Mouse (Mus musculus) forebrain, embryonic 16.5 days (tissue): Measurements from ENCODE around the gene Col25a1. TPM values are rescaled to one million over a fixed set of nuclear protein-coding genes. Genes with fewer than 3 reads are reported as not detected.

Experiments used
- ATAC-seq: fragments of 200-750 bp; cut with Nextera tagmentation; 2 replicates; pipeline ENCODE4 v1.8.0; 2017; ENCODE audit warnings: mild to moderate bottlenecking, moderate library complexity
- H3K27ac ChIP-seq: fragments of 300-500 bp; sonication (generic); 2 replicates; pipeline ENCODE4 v1.5.1; 2014; ENCODE audit warnings: low read length, control low read depth
- H3K27me3 ChIP-seq: fragments of 300-500 bp; sonication (generic); replicated peaks from 2 replicates; pipeline ENCODE4 v1.6.1; 2014; ENCODE audit warnings: low read length; ENCODE audit not compliant: control insufficient read depth, insufficient read depth
- H3K36me3 ChIP-seq: fragments of 300-500 bp; sonication (generic); 2 replicates; pipeline ENCODE4 v1.6.1; 2014; ENCODE audit not compliant: control insufficient read depth, insufficient read depth
- H3K4me1 ChIP-seq: fragments of 300-500 bp; sonication (generic); replicated peaks from 2 replicates; pipeline ENCODE4 v1.6.1; 2014; ENCODE audit warnings: low read length; ENCODE audit not compliant: control insufficient read depth, insufficient read depth
- H3K4me2 ChIP-seq: fragments of 300-500 bp; sonication (generic); 2 replicates; pipeline ENCODE4 v1.6.1; 2014; ENCODE audit warnings: mild to moderate bottlenecking, low read length, control low read depth
- H3K4me3 ChIP-seq: fragments of 300-500 bp; sonication (generic); replicated peaks from 2 replicates; pipeline ENCODE4 v1.5.1; 2014; ENCODE audit warnings: mild to moderate bottlenecking, low read length, control low read depth
- H3K9ac ChIP-seq: fragments of 300-500 bp; sonication (generic); replicated peaks from 2 replicates; pipeline ENCODE4 v1.6.1; 2014; ENCODE audit warnings: low read depth, low read length, control low read depth
- H3K9me3 ChIP-seq: fragments of 300-500 bp; sonication (generic); 2 replicates; pipeline ENCODE4 v1.6.1; 2016; ENCODE audit warnings: low read length; ENCODE audit not compliant: control insufficient read depth
- WGBS: fragments of 180-500 bp; shearing (Covaris S2); extraction: QIAGEN DNeasy Blood & Tissue Kit; methylation state at CpG from one replicate; pipeline ENCODE4 v1.1.7; 2014; 5-methylcytosine and 5-hydroxymethylcytosine counted together
- polyA plus RNA-seq: library from polyadenylated mRNA; unstranded; fragments of >200 nt; fragmentation: Nextera tagmentation; extraction: Ambion mirVana; gene quantifications from 2 replicates; pipeline ENCODE4 v1.2.1, GENCODE M21; 2015

Gene Col25a1
- polyA plus RNA-seq, 1 experiment from 2014 or later = 6.3 TPM

GRCm38 (mm10) chr3:130646110-130646810 lies 515.0 kb downstream of the Col25a1 start:
- no peak overlapping the region for H3K27ac ChIP-seq
- no peaks in the 10 kb centered on the region for H3K4me1 ChIP-seq
- no peak overlapping the region for H3K4me3 ChIP-seq
- ATAC-seq = no peak
- no peaks in the 10 kb centered on the region for H3K36me3 ChIP-seq
- no peak overlapping the region for H3K9ac ChIP-seq
- H3K9me3 ChIP-seq = no peaks in the 10 kb centered on the region
- no peak overlapping the region for H3K4me2 ChIP-seq
- H3K27me3 ChIP-seq = no peaks in the 10 kb centered on the region
- 50% methylated on average over 11 of the region's 11 CpGs for WGBS

Other genes with a start within 250 kb of the Col25a1 start
- 27.4 and 29.1 TPM in 2 replicates for gene Casp6, start 230.1 kb upstream of the Col25a1 start, polyA plus RNA-seq
- 4.7 and 7.4 TPM in 2 replicates for gene Mcub, start 161.3 kb upstream of the Col25a1 start, polyA plus RNA-seq
- 30.7 and 33.6 TPM in 2 replicates for gene Sec24b, start 69.9 kb upstream of the Col25a1 start, polyA plus RNA-seq